Mouse (Mus musculus) T-cell, adult 2 months (primary cell): ENCODE results near the gene Phlpp2.
"Not testable (repeated sequence)": the region's sequence is repeated elsewhere in the genome, so short reads cannot be mapped to it uniquely, and the experiment has no call there.

ENCODE experiments used
- DNase-seq: peaks from one replicate; pipeline ENCODE4 v3.0.0; 2022; ENCODE audit warnings: low spot score

Phlpp2 gene

GRCm38 (mm10) chr8:109868003-109868679, at the start of gene Phlpp2:
TSS of gene Phlpp2 (plus strand) at chr8:109868542.
- peak; percentile 81 for DNase-seq

DNA sequence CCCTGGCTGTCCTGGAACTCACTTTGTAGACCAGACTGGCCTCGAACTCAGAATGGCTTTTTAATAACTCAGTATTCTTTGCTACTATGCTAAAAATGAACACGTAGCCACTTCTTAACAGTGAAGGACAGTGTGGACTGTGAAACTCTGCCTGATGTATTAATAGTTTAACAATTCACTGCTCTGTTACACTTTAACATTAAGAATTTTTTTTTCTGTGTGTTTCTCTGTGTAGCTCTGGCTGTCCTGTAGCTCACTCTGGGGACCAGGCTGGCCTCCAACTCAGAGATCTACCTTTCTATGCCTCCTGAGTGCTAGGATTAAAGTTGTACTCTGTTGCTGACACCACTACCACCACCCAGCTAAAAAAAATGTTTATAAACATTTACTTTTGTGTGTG, 44.8 kb upstream of the Phlpp2 start:
- no peak for DNase-seq

DNA sequence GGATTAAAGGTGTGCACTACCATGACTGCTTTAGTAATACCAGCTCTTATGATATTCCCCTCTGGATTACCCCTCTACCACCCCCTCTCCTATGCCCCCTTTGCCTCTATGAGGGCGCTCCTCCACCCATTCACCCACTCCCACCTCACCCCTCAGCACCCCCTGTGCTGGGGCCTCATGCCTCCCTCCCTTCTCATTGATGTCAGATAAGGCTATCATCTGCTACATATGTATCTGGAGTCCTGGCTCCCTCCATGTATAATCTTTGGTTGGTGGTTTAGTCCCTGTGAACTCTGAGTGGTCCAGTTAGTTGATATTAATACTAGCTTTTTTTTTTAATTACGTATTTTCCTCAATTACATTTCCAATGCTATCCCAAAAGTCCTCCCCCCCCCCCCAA, 28.5 kb upstream of the Phlpp2 start:
- DNase-seq, result no peak

DNA sequence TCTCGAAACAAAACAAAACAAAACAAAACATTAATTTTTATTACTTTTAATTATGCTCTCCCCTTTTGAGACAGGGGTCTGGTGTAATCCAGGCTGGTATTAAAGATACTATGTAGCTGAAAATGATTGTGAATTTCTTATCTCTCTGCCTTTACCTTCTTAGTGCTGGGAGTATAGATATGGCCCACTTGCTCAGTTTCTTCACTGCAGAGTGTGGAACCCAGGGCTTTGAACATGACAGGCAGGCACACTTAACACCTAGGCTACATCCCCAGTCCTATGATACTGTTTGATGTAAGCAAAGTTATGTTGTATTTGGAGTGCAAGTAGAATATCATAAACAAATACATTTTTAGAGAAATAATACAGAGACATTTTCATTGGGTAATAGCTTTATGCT, 25.9 kb upstream of the Phlpp2 start:
- no peak for DNase-seq

- DNase-seq, result no peak
These were observed 20.5 kb upstream of the Phlpp2 start for GRCm38 (mm10) chr8:109847866-109848265.

- no peak for DNase-seq
These were observed 19.4 kb upstream of the Phlpp2 start for GRCm38 (mm10) chr8:109848981-109849380.

DNA sequence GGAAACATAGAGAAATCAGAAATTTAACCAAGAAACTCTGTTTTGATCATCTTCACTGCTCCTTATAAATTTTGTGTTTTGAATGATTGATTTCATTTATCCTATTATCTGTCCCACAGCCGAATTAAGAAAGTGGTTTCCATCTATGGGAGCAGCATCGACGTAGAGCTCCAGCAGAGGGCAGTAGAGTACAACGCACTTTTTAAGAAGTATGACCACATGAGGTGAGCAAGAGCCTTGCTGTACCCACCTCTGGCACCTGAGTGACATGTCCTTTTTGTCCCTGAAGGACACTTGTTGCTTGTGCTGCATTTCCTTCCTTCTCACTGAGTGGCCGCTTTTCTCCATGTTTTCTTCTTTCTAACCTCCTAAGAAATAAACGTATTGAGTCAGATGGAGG, 14.9 kb upstream of the Phlpp2 start:
- peak; percentile 56 for DNase-seq

- DNase-seq, result no peak
These were observed 13.8 kb upstream of the Phlpp2 start for GRCm38 (mm10) chr8:109854522-109854921.

DNA sequence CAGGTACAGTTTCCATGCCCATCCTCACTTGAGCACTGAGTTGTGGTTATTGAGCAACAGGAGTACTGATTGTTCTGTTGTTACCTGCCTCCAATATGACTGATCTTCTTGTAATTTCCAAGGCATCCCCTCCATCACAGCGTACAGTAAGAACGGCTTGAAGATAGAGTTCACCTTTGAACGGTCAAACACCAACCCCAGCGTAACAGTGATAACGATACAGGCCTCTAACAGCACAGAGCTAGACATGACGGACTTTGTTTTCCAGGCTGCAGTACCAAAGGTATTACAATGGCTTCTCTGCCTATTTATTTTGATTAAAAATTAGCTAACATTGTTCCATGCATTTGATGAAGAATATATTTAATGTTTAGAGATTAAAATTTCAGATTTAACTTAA, 12.9 kb upstream of the Phlpp2 start:
- no peak for DNase-seq

GRCm38 (mm10) chr8:109863398-109863797, 4.9 kb upstream of the Phlpp2 start:
- peak; percentile 31 for DNase-seq

- DNase-seq, result no peak
These were observed 3.5 kb upstream of the Phlpp2 start for GRCm38 (mm10) chr8:109864798-109865197.

- no peak for DNase-seq
These were observed 2.8 kb upstream of the Phlpp2 start for GRCm38 (mm10) chr8:109865536-109865935.

DNA sequence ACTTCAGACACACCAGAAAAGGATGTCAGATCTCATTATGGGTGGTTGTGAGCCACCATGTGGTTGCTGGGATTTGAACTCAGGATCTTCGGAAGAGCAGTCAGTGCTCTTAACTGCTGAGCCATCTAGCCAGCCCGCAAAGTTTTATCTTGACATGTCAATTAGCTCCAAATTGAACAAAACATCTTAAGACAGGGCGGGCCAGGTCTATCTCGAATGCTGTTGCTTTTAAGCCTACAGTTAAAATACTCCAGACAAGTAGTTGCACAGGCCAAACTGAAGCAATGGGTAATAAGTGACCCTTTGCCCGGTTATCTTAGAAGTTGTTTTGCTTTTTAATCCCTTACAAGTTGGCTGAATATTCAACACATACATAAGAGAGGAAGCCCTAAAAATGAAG, 1.7 kb upstream of the Phlpp2 start:
- no peak for DNase-seq

DNA sequence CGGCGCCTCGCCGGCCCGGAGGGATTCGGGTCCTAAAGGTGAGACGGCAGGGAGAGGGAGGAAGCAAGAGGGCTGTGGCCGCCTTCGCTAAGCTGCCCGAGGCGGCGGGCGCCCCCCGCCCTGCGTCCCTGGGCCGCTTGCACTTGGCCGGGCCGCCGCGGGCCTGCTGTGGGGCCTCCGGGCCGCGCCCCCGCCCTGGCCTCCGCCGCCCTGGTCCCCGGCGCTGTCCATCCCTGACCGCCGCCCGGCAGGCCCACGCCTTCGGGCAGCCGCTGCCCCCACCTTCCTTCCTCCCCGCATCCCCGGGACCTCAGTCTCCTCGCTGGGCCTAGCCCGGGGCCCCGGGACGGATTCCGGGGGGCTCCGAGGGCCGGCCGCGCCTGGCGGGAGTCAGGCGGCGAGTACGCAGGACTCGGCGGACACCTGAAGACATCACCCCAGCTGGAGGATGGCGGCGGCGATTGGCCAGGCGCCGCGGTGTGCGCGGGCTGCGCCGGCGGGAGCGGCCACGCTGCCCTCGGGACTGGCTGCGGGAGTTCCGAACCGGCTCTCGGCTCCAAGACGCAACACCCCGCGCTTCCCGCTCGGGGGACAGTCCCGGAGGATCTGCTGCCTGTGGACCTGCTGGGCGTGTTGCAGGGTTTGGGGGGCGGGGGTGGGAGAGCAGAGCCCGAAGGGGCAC, 479 bp downstream of the Phlpp2 start:
- no peak for DNase-seq

GRCm38 (mm10) chr8:109871056-109871455, 2.7 kb downstream of the Phlpp2 start:
- DNase-seq, result no peak

GRCm38 (mm10) chr8:109873800-109874199, 5.5 kb downstream of the Phlpp2 start:
- not testable (repeated sequence) for DNase-seq

GRCm38 (mm10) chr8:109880012-109880662, 11.8 kb downstream of the Phlpp2 start:
- DNase-seq, result no peak

GRCm38 (mm10) chr8:109885294-109885693, 17.0 kb downstream of the Phlpp2 start:
- DNase-seq, result no peak

DNA sequence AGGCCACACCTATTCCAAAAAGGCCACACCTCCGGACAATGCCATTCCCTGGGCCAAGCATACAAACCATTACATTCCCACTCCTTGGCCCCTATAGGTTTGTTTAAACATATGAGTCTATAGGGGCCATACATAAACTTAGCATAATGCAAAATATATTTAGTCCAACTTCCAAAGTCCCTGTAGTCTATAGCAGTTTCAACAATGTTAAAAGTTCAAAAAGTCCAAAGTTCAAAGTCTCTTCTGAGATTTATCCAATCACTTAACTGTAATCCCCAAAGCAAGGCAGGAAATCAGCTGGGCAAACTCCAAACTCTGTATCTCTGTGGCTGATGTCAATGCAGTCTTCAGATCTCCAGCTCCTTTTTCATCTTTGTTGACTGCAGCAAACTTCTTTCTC, 20.9 kb downstream of the Phlpp2 start:
- no peak for DNase-seq

DNA sequence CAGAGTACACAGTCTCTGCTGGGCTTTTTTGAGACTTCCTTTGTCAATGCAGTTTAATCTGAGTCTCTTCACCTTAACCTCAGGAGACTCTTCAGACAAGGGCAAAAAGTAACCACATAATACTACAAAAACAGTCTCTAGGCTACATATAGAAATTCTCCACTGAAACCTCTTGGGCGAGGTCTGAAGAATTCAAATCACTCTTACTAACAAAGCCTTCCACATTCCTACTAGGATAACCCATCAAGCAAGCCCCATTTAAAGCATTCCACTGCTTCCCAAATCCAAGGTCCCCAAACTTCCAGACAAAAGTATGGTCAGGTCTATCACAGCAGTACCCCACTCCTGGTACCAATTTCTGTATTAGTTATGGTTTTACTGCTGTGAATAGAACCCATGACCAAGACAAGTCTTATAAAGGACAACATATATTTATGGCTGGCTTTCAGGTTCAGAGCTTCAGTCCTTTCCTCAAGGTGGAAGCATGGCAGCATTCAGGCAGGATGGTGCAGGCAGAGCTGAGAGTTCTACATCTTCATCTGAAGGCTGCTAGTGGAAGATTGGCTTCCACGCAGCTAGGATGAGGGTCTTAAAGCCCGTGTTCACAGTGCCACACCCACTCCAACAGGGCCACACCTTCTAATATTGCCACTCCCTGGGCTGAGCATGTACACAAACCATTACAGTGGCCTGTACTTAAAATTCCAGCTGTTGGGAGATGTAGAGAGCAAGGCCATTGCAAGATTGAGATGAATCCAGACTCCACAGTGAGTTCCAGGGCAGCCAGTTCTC, 22.6 kb downstream of the Phlpp2 start:
- DNase-seq, result no peak

- DNase-seq, result no peak
These were observed 26.3 kb downstream of the Phlpp2 start for GRCm38 (mm10) chr8:109894636-109895035.

DNA sequence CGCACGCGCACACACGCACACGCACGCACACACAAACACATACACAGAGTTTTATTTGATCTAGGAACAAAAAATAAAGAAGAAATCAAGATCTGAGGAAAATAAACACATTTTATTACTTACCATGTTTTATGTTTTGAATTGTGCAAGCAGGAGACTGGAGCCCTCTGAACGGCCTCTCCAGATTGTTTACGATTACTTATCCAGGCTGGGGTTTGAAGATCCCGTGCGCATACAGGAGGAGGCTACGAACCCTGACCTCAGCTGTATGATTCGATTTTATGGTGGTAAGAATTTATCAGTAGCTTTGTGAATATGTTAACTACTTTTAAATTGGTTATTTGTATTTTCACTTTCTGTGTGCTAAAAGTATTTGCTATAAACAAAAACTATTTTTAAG, 27.0 kb downstream of the Phlpp2 start:
- DNase-seq, result no peak

DNA sequence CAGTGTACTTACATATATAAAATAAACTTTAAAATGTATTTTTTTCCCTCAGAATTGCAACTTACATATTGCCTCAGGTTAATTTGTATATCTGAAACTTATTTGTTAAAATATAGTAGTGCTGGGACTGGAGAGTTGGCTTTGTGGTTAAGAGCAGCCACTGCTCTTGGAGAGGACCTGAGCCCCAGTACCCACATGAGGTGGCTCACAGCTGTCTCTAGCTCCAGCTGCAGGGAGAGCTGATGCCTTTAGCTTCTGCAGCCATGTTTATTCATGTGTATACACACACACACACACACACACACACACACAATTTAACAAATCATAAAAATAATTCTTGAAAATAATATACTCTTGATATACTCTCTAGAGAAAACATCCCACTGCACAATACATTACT, 34.0 kb downstream of the Phlpp2 start:
- DNase-seq, result no peak
